Mouse (Mus musculus): ENCODE measurements at regions not wholly inside any gene's neighbourhood (a gene's known extent, or its start where the extent isn't known, plus 50 kb on each side); places are given as distances from the start of the nearest gene placed in this dataset.

GRCm38 (mm10) chr13:11268673-11269340 is 837.9 kb downstream of the Ryr2 start:
- no peak for DNase-seq

GRCm38 (mm10) chr13:11247541-11247940 is 859.2 kb downstream of the Ryr2 start:
- DNase-seq: peak; percentile 3

- no peak for DNase-seq
Measured at GRCm38 (mm10) chr13:11216671-11217330, 856.2 kb upstream of the Chrm3 start.

GRCm38 (mm10) chr13:11210109-11210508 is 849.5 kb upstream of the Chrm3 start:
- no peak for DNase-seq

GRCm38 (mm10) chr13:11205216-11205786 is 844.7 kb upstream of the Chrm3 start:
- DNase-seq: no peak

- no peak for DNase-seq
Measured at GRCm38 (mm10) chr13:11201978-11202377, 841.3 kb upstream of the Chrm3 start.

- no peak for DNase-seq
Measured at GRCm38 (mm10) chr13:11192471-11192870, 831.8 kb upstream of the Chrm3 start.

- no peak for DNase-seq
Measured at GRCm38 (mm10) chr13:11181191-11181590, 820.5 kb upstream of the Chrm3 start.

- DNase-seq: no peak
Measured at GRCm38 (mm10) chr13:11180356-11180755, 819.7 kb upstream of the Chrm3 start.

GRCm38 (mm10) chr13:11178586-11178985 is 817.9 kb upstream of the Chrm3 start:
- no peak for DNase-seq

GRCm38 (mm10) chr13:11177642-11178420 is 817.2 kb upstream of the Chrm3 start:
- DNase-seq: no peak

- DNase-seq: no peak
Measured at GRCm38 (mm10) chr13:11167115-11167514, 806.5 kb upstream of the Chrm3 start.

- DNase-seq: no peak
Measured at GRCm38 (mm10) chr13:11164130-11164529, 803.5 kb upstream of the Chrm3 start.

- no peak for DNase-seq
Measured at GRCm38 (mm10) chr13:11147268-11147667, 786.6 kb upstream of the Chrm3 start.

GRCm38 (mm10) chr13:11107693-11108092 is 747.0 kb upstream of the Chrm3 start:
- DNase-seq: no peak

- DNase-seq: no peak
Measured at GRCm38 (mm10) chr13:11106426-11106825, 745.8 kb upstream of the Chrm3 start.

- peak; percentile 8 for DNase-seq
Measured at GRCm38 (mm10) chr13:11105571-11105970, 744.9 kb upstream of the Chrm3 start.

GRCm38 (mm10) chr13:11099586-11099950 is 738.9 kb upstream of the Chrm3 start:
- no peak for DNase-seq

GRCm38 (mm10) chr13:11098899-11099585 is 738.4 kb upstream of the Chrm3 start:
- DNase-seq: peak; percentile 6

GRCm38 (mm10) chr13:11092911-11093310 is 732.3 kb upstream of the Chrm3 start:
- no peak for DNase-seq

Measured in lung, postnatal 10 days (tissue).